Comparison of ENCODE assay signal across 28 mouse cellular contexts in the genomic region with DNA sequence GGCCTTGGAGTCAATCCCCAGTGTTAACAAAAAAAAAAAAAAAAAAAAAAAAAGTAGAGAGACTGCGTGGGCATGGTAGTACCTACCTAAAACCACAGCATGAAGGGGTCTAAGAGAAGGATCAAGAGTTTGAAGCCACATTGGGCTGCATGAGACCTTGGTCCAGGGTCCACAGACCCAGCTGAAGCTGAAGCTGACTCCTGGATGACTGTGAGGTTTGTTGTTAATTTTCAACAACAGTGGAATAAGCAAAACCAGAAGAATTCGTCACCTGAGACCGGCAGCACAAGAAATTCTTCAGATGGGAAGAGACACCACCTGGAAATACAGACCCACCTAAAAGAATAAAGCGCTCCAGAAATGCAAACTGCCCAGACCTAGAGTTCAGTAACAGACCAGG.
"Had no signal": no experiment of that assay in that cellular context is flagged by ENCODE, and none has a peak within 500 bp of the region (broad histone marks: within the 10 kb centered on the region; RNA-seq: fewer than 3 reads in every experiment).

No protein-coding gene starts in this region.

- H3K27ac ChIP-seq: limb, embryonic 10.5 days; limb, embryonic 12.5 days; limb, embryonic 13.5 days; limb, embryonic 15.5 days; liver, embryonic 12.5 days; liver, embryonic 13.5 days; liver, embryonic 14.5 days; liver, embryonic 15.5 days; lung, embryonic 15.5 days; macrophage; midbrain, embryonic 10.5 days; midbrain, embryonic 12.5 days; midbrain, embryonic 13.5 days; midbrain, embryonic 15.5 days; neural tube, embryonic 12.5 days had no signal

- H3K36me3 ChIP-seq: liver, embryonic 12.5 days; liver, embryonic 13.5 days; liver, embryonic 15.5 days; lung, embryonic 15.5 days; midbrain, embryonic 10.5 days; midbrain, embryonic 12.5 days; midbrain, embryonic 13.5 days; midbrain, embryonic 15.5 days; neural tube, embryonic 12.5 days had no signal

- H3K4me1 ChIP-seq: limb, embryonic 12.5 days; limb, embryonic 15.5 days; midbrain, embryonic 15.5 days; neural tube, embryonic 12.5 days had no signal

- DNase-seq: left cerebral cortex, postnatal 4 days; liver; liver, embryonic 13.5 days; liver, postnatal 0 days; lung, adult 18-20 months; lung, adult 2 months; lung, embryonic 14.5 days; lung, postnatal 10 days; lung, postnatal 14 days; lung, postnatal 36 days; lung, postnatal 4 days; midbrain, embryonic 14.5 days had no signal

- H3K27me3 ChIP-seq: limb, embryonic 12.5 days; limb, embryonic 15.5 days; liver, embryonic 15.5 days; lung, embryonic 15.5 days; midbrain, embryonic 12.5 days; midbrain, embryonic 15.5 days; neural tube, embryonic 12.5 days had no signal

- H3K4me3 ChIP-seq: limb, embryonic 10.5 days; limb, embryonic 12.5 days; limb, embryonic 13.5 days; limb, embryonic 15.5 days; liver, embryonic 12.5 days; liver, embryonic 13.5 days; liver, embryonic 15.5 days; lung, embryonic 15.5 days; megakaryocyte, embryonic 14.5 days; midbrain, embryonic 10.5 days; midbrain, embryonic 12.5 days; midbrain, embryonic 13.5 days; midbrain, embryonic 15.5 days; myocyte; neural tube, embryonic 12.5 days had no signal
